Mouse (Mus musculus): ENCODE measurements around the gene Wdr18.

Gene Wdr18

GRCm38 (mm10) chr10:79996272-79997033 lies 36.5 kb downstream of the Wdr18 start, which contains the start of gene Abca7:
TSS of gene Abca7 (plus strand) at chr10:79996494.
- peak; percentile 97 for DNase-seq (ENCODE audit: inconsistent ontology term)

- peak; percentile 72 for DNase-seq (ENCODE audit: inconsistent ontology term)
Measured at GRCm38 (mm10) chr10:79997034-79997760, 37.2 kb downstream of the Wdr18 start.

GRCm38 (mm10) chr10:79997819-79998218 lies 37.9 kb downstream of the Wdr18 start:
- peak; percentile 67 for DNase-seq (ENCODE audit: inconsistent ontology term)

- DNase-seq (ENCODE audit: inconsistent ontology term), result no peak
Measured at GRCm38 (mm10) chr10:80001945-80002344, 42.0 kb downstream of the Wdr18 start.

GRCm38 (mm10) chr10:80002829-80003228 lies 42.9 kb downstream of the Wdr18 start:
- DNase-seq (ENCODE audit: inconsistent ontology term), result no peak

- no peak for DNase-seq (ENCODE audit: inconsistent ontology term)
Measured at GRCm38 (mm10) chr10:80003374-80004232, 43.7 kb downstream of the Wdr18 start.

- no peak for DNase-seq (ENCODE audit: inconsistent ontology term)
Measured at GRCm38 (mm10) chr10:80004233-80004705, 44.3 kb downstream of the Wdr18 start.

- DNase-seq (ENCODE audit: inconsistent ontology term), result no peak
Measured at GRCm38 (mm10) chr10:80011740-80012139, 51.8 kb downstream of the Wdr18 start.

- no peak for DNase-seq (ENCODE audit: inconsistent ontology term)
Measured at GRCm38 (mm10) chr10:80013609-80014008, 53.7 kb downstream of the Wdr18 start.

- DNase-seq (ENCODE audit: inconsistent ontology term), result no peak
Measured at GRCm38 (mm10) chr10:80014484-80015290, 54.7 kb downstream of the Wdr18 start.

GRCm38 (mm10) chr10:80015583-80015982 lies 55.6 kb downstream of the Wdr18 start:
- no peak for DNase-seq (ENCODE audit: inconsistent ontology term)

- no peak for DNase-seq (ENCODE audit: inconsistent ontology term)
Measured at GRCm38 (mm10) chr10:80016511-80016910, 56.6 kb downstream of the Wdr18 start, which contains the start of gene Arhgap45. TSS of gene Arhgap45 (plus strand) at chr10:80016653.

GRCm38 (mm10) chr10:80016931-80017330 lies 57.0 kb downstream of the Wdr18 start:
- DNase-seq (ENCODE audit: inconsistent ontology term), result no peak

- no peak for DNase-seq (ENCODE audit: inconsistent ontology term)
Measured at GRCm38 (mm10) chr10:80017361-80017760, 57.4 kb downstream of the Wdr18 start.

- no peak for DNase-seq (ENCODE audit: inconsistent ontology term)
Measured at GRCm38 (mm10) chr10:80017771-80018170, 57.8 kb downstream of the Wdr18 start.

GRCm38 (mm10) chr10:80018739-80019297 lies 58.9 kb downstream of the Wdr18 start:
- DNase-seq (ENCODE audit: inconsistent ontology term), result no peak

- DNase-seq (ENCODE audit: inconsistent ontology term), result no peak
Measured at GRCm38 (mm10) chr10:80019471-80020131, 59.6 kb downstream of the Wdr18 start.

All from Muller cell, postnatal 12 days (primary cell).